Mouse (Mus musculus) heart, embryonic 14.5 days (tissue): ENCODE data around the gene Msl1. TPM values are rescaled to one million over a fixed set of nuclear protein-coding genes. Genes with fewer than 3 reads are reported as not detected.

Experiments used
- ATAC-seq: fragments of 200-750 bp; cut with Nextera tagmentation; 2 replicates; pipeline ENCODE4 v1.8.0; 2017; ENCODE audit warnings: low read depth, moderate TSS enrichment; ENCODE audit not compliant: insufficient number of reproducible peaks, insufficient read depth, low FRiP score
- H3K27ac ChIP-seq, 2 experiments: fragments of 200-500 bp in 1 of 2; fragments of 300-500 bp in 1 of 2; sonication (generic) in 1 of 2; replicated peaks in 1 of 2; 2 replicates each; pipeline ENCODE4 v1.5.1; 2012 to 2014; ENCODE audit warnings: low read depth in 2 of 2, low read length in 2 of 2, control low read depth in 1 of 2, mild to moderate bottlenecking in 1 of 2, mixed read lengths in 1 of 2; ENCODE audit not compliant: control insufficient read depth in 1 of 2, insufficient read depth in 1 of 2
- H3K27me3 ChIP-seq: fragments of 300-500 bp; sonication (generic); 2 replicates; pipeline ENCODE4 v1.6.1; 2014; ENCODE audit warnings: mild to moderate bottlenecking, low read length, control low read depth; ENCODE audit not compliant: control insufficient read depth, insufficient read depth
- H3K36me3 ChIP-seq: fragments of 300-500 bp; sonication (generic); 2 replicates; pipeline ENCODE4 v1.6.1; 2014; ENCODE audit warnings: mild to moderate bottlenecking, control low read depth, low read length, mixed read lengths; ENCODE audit not compliant: control insufficient read depth, insufficient read depth
- H3K4me1 ChIP-seq, 2 experiments: fragments of 200-500 bp in 1 of 2; fragments of 300-500 bp in 1 of 2; sonication (generic) in 1 of 2; 2 replicates each; pipeline ENCODE4 v1.6.1; 2012 to 2014; ENCODE audit warnings: low read length in 2 of 2, control low read depth in 1 of 2, mixed read lengths in 1 of 2; ENCODE audit not compliant: control insufficient read depth in 2 of 2, insufficient read depth in 2 of 2
- H3K4me2 ChIP-seq: fragments of 300-500 bp; sonication (generic); 2 replicates; pipeline ENCODE4 v1.6.1; 2014; ENCODE audit warnings: mild to moderate bottlenecking, low read length
- H3K4me3 ChIP-seq, 2 experiments: fragments of 200-500 bp in 1 of 2; fragments of 300-500 bp in 1 of 2; sonication (generic) in 1 of 2; 2 replicates each; pipeline ENCODE4 v1.5.1; 2012 to 2014; ENCODE audit warnings: low read length in 2 of 2, mild to moderate bottlenecking in 2 of 2, control low read depth in 1 of 2, low read depth in 1 of 2, moderate library complexity in 1 of 2; ENCODE audit not compliant: control insufficient read depth in 1 of 2, insufficient read depth in 1 of 2
- H3K9ac ChIP-seq: fragments of 300-500 bp; sonication (generic); 2 replicates; pipeline ENCODE4 v1.6.1; 2014; ENCODE audit warnings: mild to moderate bottlenecking, low read length
- H3K9me3 ChIP-seq: fragments of 300-500 bp; sonication (generic); 2 replicates; pipeline ENCODE4 v1.6.1; 2016; ENCODE audit warnings: low read length, control low read depth; ENCODE audit not compliant: control insufficient read depth
- WGBS: fragments of 180-500 bp; shearing (Covaris S2); extraction: QIAGEN DNeasy Blood & Tissue Kit; methylation state at CpG from one replicate; pipeline ENCODE4 v1.1.7; 2014; 5-methylcytosine and 5-hydroxymethylcytosine counted together
- polyA plus RNA-seq: library from polyadenylated mRNA; unstranded; fragments of >200 nt; fragmentation: Nextera tagmentation; extraction: Ambion mirVana; gene quantifications from 2 replicates; pipeline ENCODE4 v1.2.1, GENCODE M21; 2014

Gene Msl1
- polyA plus RNA-seq, 1 experiment from 2014 or later = 15.3 TPM

DNA sequence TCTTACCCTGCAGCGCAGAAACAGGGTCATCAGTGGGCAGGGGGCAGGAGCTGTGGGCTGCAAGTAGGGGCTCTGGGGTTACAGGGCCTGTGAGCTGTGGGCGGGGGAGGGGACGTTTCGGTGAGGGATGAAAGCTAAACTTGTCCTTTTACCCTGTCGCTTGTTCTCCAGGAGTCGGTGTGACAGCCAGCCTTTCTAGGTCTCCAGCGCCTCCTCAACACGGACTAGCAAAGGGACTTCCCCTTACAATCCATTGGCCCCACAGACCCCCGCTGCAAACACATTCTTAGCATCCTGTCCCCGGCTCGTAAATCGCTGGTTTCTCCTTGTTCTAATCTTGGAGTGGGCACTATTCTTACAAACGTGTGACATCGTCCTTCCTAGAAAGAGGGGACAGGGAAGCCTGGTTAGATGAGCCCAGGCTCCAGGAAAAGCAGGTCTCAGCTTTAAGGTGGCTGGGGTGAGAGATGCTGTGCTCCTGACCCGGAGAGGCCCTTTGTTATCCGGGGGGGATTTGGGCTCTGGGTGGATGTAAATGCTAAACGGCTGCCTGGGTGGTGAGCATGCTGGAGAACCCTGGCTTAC lies 12.6 kb upstream of the Msl1 start:
- Histone ChIP-seq H3K9ac (peak overlapping the region; percentile 52), H3K27me3 (no peaks in the 10 kb centered on the region), H3K4me1 (peaks cover 54 to 65% of the 10 kb centered on the region in 2 experiments), H3K4me3 (peak overlapping the region; percentile 2 to 31; a peak in 1 of 4 replicates), H3K9me3 (no peaks in the 10 kb centered on the region), H3K27ac (peak overlapping the region; percentile 92 to 96), H3K4me2 (peak overlapping the region; percentile 45), H3K36me3 (0 out of 2 replicates have a peak, but pooled peaks cover 4% of the 10 kb centered on the region)
- WGBS = 4% methylated on average over 17 of the region's 17 CpGs
- no peak for ATAC-seq

DNA sequence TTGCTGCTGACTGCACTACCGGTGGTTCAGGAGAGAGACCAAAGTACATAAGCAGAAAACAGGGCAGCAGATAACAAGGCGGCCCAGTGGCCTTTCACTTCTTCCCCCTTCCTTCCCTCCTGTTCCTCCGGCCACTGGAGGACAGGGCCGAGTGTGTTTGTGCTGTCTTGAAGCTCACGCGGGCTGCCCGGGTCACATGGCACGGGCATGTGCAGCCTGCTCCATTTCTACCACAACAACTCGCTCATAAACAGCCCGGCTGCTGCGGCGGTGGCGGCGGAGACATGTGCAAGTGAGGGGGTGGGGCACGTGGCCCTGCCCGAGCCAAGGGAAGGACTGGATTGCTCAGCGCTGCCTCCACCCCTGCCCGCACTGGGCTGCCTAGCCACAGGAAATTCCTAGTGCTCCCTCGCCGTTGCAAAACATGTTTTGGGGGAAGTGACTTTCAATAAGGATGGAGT lies 12.1 kb upstream of the Msl1 start:
- peak overlapping the region; percentile 45 for H3K4me2 ChIP-seq
- H3K4me3 ChIP-seq = peak overlapping the region; percentile 2 to 31; a peak in 2 of 4 replicates
- peak; percentile 52 for ATAC-seq
- no peaks in the 10 kb centered on the region for H3K9me3 ChIP-seq
- 2% methylated on average over 20 of the region's 20 CpGs for WGBS
- peaks cover 51 to 60% of the 10 kb centered on the region in 2 experiments for H3K4me1 ChIP-seq
- H3K27me3 ChIP-seq = no peaks in the 10 kb centered on the region
- no peaks in the 10 kb centered on the region for H3K36me3 ChIP-seq
- peak overlapping the region; percentile 92 to 96 for H3K27ac ChIP-seq
- peak overlapping the region; percentile 52 for H3K9ac ChIP-seq

GRCm38 (mm10) chr11:98784139-98784538 lies 11.2 kb upstream of the Msl1 start:
- peak overlapping the region; percentile 45; the same call in 1 of the 2 replicates for H3K4me2 ChIP-seq

GRCm38 (mm10) chr11:98785214-98785613 lies 10.1 kb upstream of the Msl1 start:
- H3K9ac ChIP-seq = peak overlapping the region; percentile 70
- peaks cover 53 to 65% of the 10 kb centered on the region in 2 experiments for H3K4me1 ChIP-seq
- no peak overlapping the region for H3K4me3 ChIP-seq
- peak overlapping the region; percentile 90 to 98 for H3K27ac ChIP-seq
- no peaks in the 10 kb centered on the region for H3K9me3 ChIP-seq
- H3K36me3 ChIP-seq = no peaks in the 10 kb centered on the region
- peak overlapping the region; percentile 59; the same call in 1 of the 2 replicates for H3K4me2 ChIP-seq
- 45% methylated on average over 10 of the region's 10 CpGs for WGBS
- no peaks in the 10 kb centered on the region for H3K27me3 ChIP-seq
- no peak for ATAC-seq

More at GRCm38 (mm10) chr11:98784139-98784538, 11.2 kb upstream of the Msl1 start:
- ATAC-seq = no peak
- Histone ChIP-seq H3K9ac (0 out of 2 replicates have a peak overlapping the region, but pooled peaks have one; percentile 52), H3K9me3 (no peaks in the 10 kb centered on the region), H3K27ac (peak overlapping the region; percentile 92 to 96), H3K4me1 (peaks cover 53 to 60% of the 10 kb centered on the region in 2 experiments), H3K27me3 (no peaks in the 10 kb centered on the region), H3K36me3 (no peaks in the 10 kb centered on the region), H3K4me3 (no peak overlapping the region)
- 63% methylated on average over 4 of the region's 4 CpGs for WGBS

GRCm38 (mm10) chr11:98785772-98786281 lies 9.5 kb upstream of the Msl1 start:
- 3% methylated on average over 12 of the region's 12 CpGs for WGBS
- H3K27me3 ChIP-seq = no peaks in the 10 kb centered on the region
- H3K36me3 ChIP-seq = no peaks in the 10 kb centered on the region
- ATAC-seq = no peak
- peak overlapping the region; percentile 70 for H3K9ac ChIP-seq
- H3K9me3 ChIP-seq = no peaks in the 10 kb centered on the region
- peak overlapping the region; percentile 1 to 9; a peak in 2 of 4 replicates for H3K4me3 ChIP-seq
- peaks cover 53 to 65% of the 10 kb centered on the region in 2 experiments for H3K4me1 ChIP-seq
- H3K4me2 ChIP-seq = peak overlapping the region; percentile 59
- H3K27ac ChIP-seq = peak overlapping the region; percentile 90 to 98

GRCm38 (mm10) chr11:98786359-98787214 lies 8.7 kb upstream of the Msl1 start:
- H3K27ac ChIP-seq = peak overlapping the region; percentile 92 to 98
- no peaks in the 10 kb centered on the region for H3K36me3 ChIP-seq
- H3K4me1 ChIP-seq = peaks cover 53 to 63% of the 10 kb centered on the region in 2 experiments
- ATAC-seq = peak; percentile 77
- H3K4me3 ChIP-seq = peak overlapping the region; percentile 1 to 9; a peak in 2 of 4 replicates
- WGBS = under 1% methylated on average over 14 of the region's 15 CpGs
- H3K4me2 ChIP-seq = peak overlapping the region; percentile 59
- H3K9ac ChIP-seq = peak overlapping the region; percentile 70
- no peaks in the 10 kb centered on the region for H3K27me3 ChIP-seq
- no peaks in the 10 kb centered on the region for H3K9me3 ChIP-seq

GRCm38 (mm10) chr11:98787229-98787628 lies 8.1 kb upstream of the Msl1 start:
- Histone ChIP-seq H3K4me3 (no peak overlapping the region), H3K4me2 (peak overlapping the region; percentile 59), H3K9ac (peak overlapping the region; percentile 54; the same call in 1 of the 2 replicates), H3K4me1 (peaks cover 48 to 57% of the 10 kb centered on the region in 2 experiments), H3K27ac (peak overlapping the region; percentile 92 to 98), H3K27me3 (no peaks in the 10 kb centered on the region), H3K36me3 (no peaks in the 10 kb centered on the region), H3K9me3 (no peaks in the 10 kb centered on the region)
- no peak for ATAC-seq
- 18% methylated on average over 7 of the region's 7 CpGs for WGBS
